Mouse (Mus musculus): Measurements from ENCODE around the gene Ciz1. TPM values are rescaled to one million over a fixed set of nuclear protein-coding genes. Genes with fewer than 3 reads are reported as not detected.
A peak's percentile ranks its signal among the peaks of the same experiment; 100 is the strongest.

Gene Ciz1
- polyA plus RNA-seq, 1 experiment = 252 TPM

- TF ChIP-seq POLR2A (IDR thresholded peaks at IDR 0.05; ENCODE audit: low read depth, low read length) (no peak; the same call in 1 of the 2 replicates), CTCF (IDR thresholded peaks at IDR 0.05; ENCODE audit: extremely low read depth, insufficient read depth, insufficient read length, insufficient replicate concordance) (no peak)
- peaks cover 7% of the 10 kb centered on the region; the same call in 1 of the 2 replicates for H3K4me1 ChIP-seq (ENCODE audit: control insufficient read depth, insufficient read depth, insufficient read length)
- H3K4me3 ChIP-seq (ENCODE audit: extremely low read depth, insufficient read depth, insufficient read length) = peak overlapping the region; percentile 76
- H3K27ac ChIP-seq (ENCODE audit: insufficient read depth, low read length) = peak overlapping the region; percentile 92
- H3K27me3 ChIP-seq (ENCODE audit: control insufficient read depth, insufficient read depth, low read length) = no peaks in the 10 kb centered on the region
- peak; percentile 84 to 85 for DNase-seq (ENCODE audit: low read depth in 1 of 2, low spot score in 2 of 2)
- H3K36me3 ChIP-seq (ENCODE audit: control insufficient read depth, insufficient read depth, low read length) = peaks cover 6% of the 10 kb centered on the region; the same call in 1 of the 2 replicates
- WGBS = under 1% methylated on average over 57 of the region's 59 CpGs
Measured at GRCm38 (mm10) chr2:32395946-32396621, 44.0 kb downstream of the Ciz1 start.

GRCm38 (mm10) chr2:32396695-32397094 lies 44.6 kb downstream of the Ciz1 start:
- 2% methylated on average over 15 of the region's 15 CpGs for WGBS
- H3K4me3 ChIP-seq (ENCODE audit: extremely low read depth, insufficient read depth, insufficient read length) = peak overlapping the region; percentile 76
- TF ChIP-seq CTCF (IDR thresholded peaks at IDR 0.05; ENCODE audit: extremely low read depth, insufficient read depth, insufficient read length, insufficient replicate concordance) (no peak), POLR2A (IDR thresholded peaks at IDR 0.05; ENCODE audit: low read depth, low read length) (no peak)

GRCm38 (mm10) chr2:32404663-32405062 lies 52.5 kb downstream of the Ciz1 start:
- H3K4me3 ChIP-seq (ENCODE audit: extremely low read depth, insufficient read depth, insufficient read length) = no peak overlapping the region
- no peak for TF ChIP-seq POLR2A (IDR thresholded peaks at IDR 0.05; ENCODE audit: low read depth, low read length)
- peak; percentile 98; the same call in 1 of the 2 replicates for TF ChIP-seq CTCF (IDR thresholded peaks at IDR 0.05; ENCODE audit: extremely low read depth, insufficient read depth, insufficient read length, insufficient replicate concordance)
- peaks cover 10% of the 10 kb centered on the region for H3K36me3 ChIP-seq (ENCODE audit: control insufficient read depth, insufficient read depth, low read length)
- no peak overlapping the region for H3K27ac ChIP-seq (ENCODE audit: insufficient read depth, low read length)
- peak; percentile 91 to 92 for DNase-seq (ENCODE audit: low read depth in 1 of 2, low spot score in 2 of 2)
- H3K4me1 ChIP-seq (ENCODE audit: control insufficient read depth, insufficient read depth, insufficient read length) = no peaks in the 10 kb centered on the region
- 15% methylated on average over 2 of the region's 2 CpGs for WGBS
- no peaks in the 10 kb centered on the region for H3K27me3 ChIP-seq (ENCODE audit: control insufficient read depth, insufficient read depth, low read length)

More at GRCm38 (mm10) chr2:32396695-32397094, 44.6 kb downstream of the Ciz1 start:
- H3K27ac ChIP-seq (ENCODE audit: insufficient read depth, low read length) = no peak overlapping the region; the same call in 1 of the 2 replicates
- H3K27me3 ChIP-seq (ENCODE audit: control insufficient read depth, insufficient read depth, low read length) = no peaks in the 10 kb centered on the region
- H3K36me3 ChIP-seq (ENCODE audit: control insufficient read depth, insufficient read depth, low read length) = peaks cover 8% of the 10 kb centered on the region; the same call in 1 of the 2 replicates
- H3K4me1 ChIP-seq (ENCODE audit: control insufficient read depth, insufficient read depth, insufficient read length) = peaks cover 7% of the 10 kb centered on the region; the same call in 1 of the 2 replicates
- DNase-seq (ENCODE audit: low read depth in 1 of 2, low spot score in 2 of 2) = no peak

- H3K27ac ChIP-seq (ENCODE audit: insufficient read depth, low read length) = no peak overlapping the region
- H3K4me3 ChIP-seq (ENCODE audit: extremely low read depth, insufficient read depth, insufficient read length) = no peak overlapping the region
- DNase-seq (ENCODE audit: low read depth in 1 of 2, low spot score in 2 of 2) = no peak
- H3K4me1 ChIP-seq (ENCODE audit: control insufficient read depth, insufficient read depth, insufficient read length) = no peaks in the 10 kb centered on the region
- H3K27me3 ChIP-seq (ENCODE audit: control insufficient read depth, insufficient read depth, low read length) = no peaks in the 10 kb centered on the region
- 84% methylated on average over 7 of the region's 7 CpGs for WGBS
- TF ChIP-seq CTCF (IDR thresholded peaks at IDR 0.05; ENCODE audit: extremely low read depth, insufficient read depth, insufficient read length, insufficient replicate concordance) (no peak), POLR2A (IDR thresholded peaks at IDR 0.05; ENCODE audit: low read depth, low read length) (no peak)
- H3K36me3 ChIP-seq (ENCODE audit: control insufficient read depth, insufficient read depth, low read length) = no peaks in the 10 kb centered on the region; the same call in 1 of the 2 replicates
Measured at GRCm38 (mm10) chr2:32407144-32407824, 55.2 kb downstream of the Ciz1 start.

GRCm38 (mm10) chr2:32408429-32409424 lies 56.6 kb downstream of the Ciz1 start:
- 92% methylated on average over 25 of the region's 25 CpGs for WGBS
- no peak overlapping the region for H3K27ac ChIP-seq (ENCODE audit: insufficient read depth, low read length)

GRCm38 (mm10) chr2:32411407-32411806 lies 59.3 kb downstream of the Ciz1 start:
- Histone ChIP-seq H3K36me3 (ENCODE audit: control insufficient read depth, insufficient read depth, low read length) (peaks cover 17% of the 10 kb centered on the region), H3K27me3 (ENCODE audit: control insufficient read depth, insufficient read depth, low read length) (no peaks in the 10 kb centered on the region), H3K4me3 (ENCODE audit: extremely low read depth, insufficient read depth, insufficient read length) (no peak overlapping the region), H3K4me1 (ENCODE audit: control insufficient read depth, insufficient read depth, insufficient read length) (no peaks in the 10 kb centered on the region), H3K27ac (ENCODE audit: insufficient read depth, low read length) (no peak overlapping the region)
- DNase-seq (ENCODE audit: low read depth in 1 of 2, low spot score in 2 of 2) = no peak
- TF ChIP-seq POLR2A (IDR thresholded peaks at IDR 0.05; ENCODE audit: low read depth, low read length) (no peak), CTCF (IDR thresholded peaks at IDR 0.05; ENCODE audit: extremely low read depth, insufficient read depth, insufficient read length, insufficient replicate concordance) (no peak)
- WGBS = 89% methylated on average over 7 of the region's 7 CpGs

More at GRCm38 (mm10) chr2:32408429-32409424, 56.6 kb downstream of the Ciz1 start:
- H3K36me3 ChIP-seq (ENCODE audit: control insufficient read depth, insufficient read depth, low read length) = no peaks in the 10 kb centered on the region
- no peaks in the 10 kb centered on the region for H3K27me3 ChIP-seq (ENCODE audit: control insufficient read depth, insufficient read depth, low read length)
- TF ChIP-seq POLR2A (IDR thresholded peaks at IDR 0.05; ENCODE audit: low read depth, low read length) = no peak
- TF ChIP-seq CTCF (IDR thresholded peaks at IDR 0.05; ENCODE audit: extremely low read depth, insufficient read depth, insufficient read length, insufficient replicate concordance) = no peak
- H3K4me3 ChIP-seq (ENCODE audit: extremely low read depth, insufficient read depth, insufficient read length) = no peak overlapping the region
- no peak for DNase-seq (ENCODE audit: low read depth in 1 of 2, low spot score in 2 of 2)
- no peaks in the 10 kb centered on the region for H3K4me1 ChIP-seq (ENCODE audit: control insufficient read depth, insufficient read depth, insufficient read length)

Measured in spleen, adult 2 months (tissue).